Mouse (Mus musculus) adrenal gland (tissue): ENCODE data around the gene Pecam1.
"Not testable (repeated sequence)": the region's sequence is repeated elsewhere in the genome, so short reads cannot be mapped to it uniquely, and the experiment has no call there.

Source experiments
- intact Hi-C: fragments of 180-260 bp; cut with DNase I; formaldehyde crosslinking; loops from one replicate; pipeline ENCODE4 v1.15.1; 2025

Pecam1 gene

DNA sequence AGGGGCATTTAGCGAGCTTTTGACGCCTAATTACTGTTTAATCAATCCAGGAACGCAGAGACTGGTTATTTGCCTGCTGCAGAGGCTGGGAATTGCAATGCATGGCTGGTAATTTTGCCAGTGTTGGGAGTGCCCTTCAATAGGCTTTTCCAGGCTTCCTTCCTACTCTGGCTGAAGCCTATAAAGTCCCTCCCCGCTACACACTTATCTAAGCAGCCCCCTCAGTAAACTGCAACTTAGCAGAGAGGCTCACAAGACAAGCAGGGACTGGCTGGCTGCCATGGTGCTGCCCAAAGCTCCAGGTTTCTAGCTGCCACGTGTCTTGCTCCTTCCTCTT lies 111.1 kb downstream of the Pecam1 start:
- intact Hi-C loops: no loop called here

DNA sequence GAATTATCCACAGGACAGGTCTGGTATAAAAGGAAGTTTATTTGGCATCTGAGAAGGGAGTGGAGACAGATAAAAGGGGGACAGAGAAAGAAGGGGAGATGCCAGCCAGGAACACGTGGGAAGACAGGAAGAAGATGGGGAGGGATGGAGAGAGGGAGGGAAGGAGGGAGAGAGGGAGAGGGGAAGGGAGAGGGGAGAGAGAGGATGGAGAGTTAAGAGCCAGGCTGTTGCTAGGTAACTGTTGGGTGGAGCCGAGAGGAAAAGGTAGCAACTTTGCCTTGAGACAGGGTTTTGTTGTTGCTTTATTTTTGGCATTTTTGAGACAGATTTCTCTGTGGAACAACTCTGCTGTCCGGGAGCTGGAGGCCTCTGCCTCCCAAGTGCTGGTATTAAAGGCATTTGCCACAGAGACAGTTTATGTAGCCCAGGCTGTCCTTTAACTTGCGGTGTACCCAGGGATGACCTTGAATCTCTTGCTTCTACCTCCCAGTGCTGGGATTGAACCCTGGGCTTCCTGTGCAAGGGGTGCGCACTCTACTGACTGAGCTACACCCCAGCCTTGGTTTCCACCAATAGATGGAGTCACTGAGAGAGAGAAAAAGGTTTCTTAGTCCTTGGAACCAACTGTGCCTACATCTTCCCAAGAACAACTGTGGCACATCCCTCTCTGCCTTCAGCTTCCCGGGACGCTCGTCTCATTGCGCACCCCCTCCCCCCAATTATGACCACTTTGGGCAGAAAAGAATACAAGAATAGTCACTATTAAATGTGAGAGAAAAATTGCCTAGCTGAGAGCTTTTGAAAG lies 111.7 kb downstream of the Pecam1 start:
- intact Hi-C loops: no loop called here

DNA sequence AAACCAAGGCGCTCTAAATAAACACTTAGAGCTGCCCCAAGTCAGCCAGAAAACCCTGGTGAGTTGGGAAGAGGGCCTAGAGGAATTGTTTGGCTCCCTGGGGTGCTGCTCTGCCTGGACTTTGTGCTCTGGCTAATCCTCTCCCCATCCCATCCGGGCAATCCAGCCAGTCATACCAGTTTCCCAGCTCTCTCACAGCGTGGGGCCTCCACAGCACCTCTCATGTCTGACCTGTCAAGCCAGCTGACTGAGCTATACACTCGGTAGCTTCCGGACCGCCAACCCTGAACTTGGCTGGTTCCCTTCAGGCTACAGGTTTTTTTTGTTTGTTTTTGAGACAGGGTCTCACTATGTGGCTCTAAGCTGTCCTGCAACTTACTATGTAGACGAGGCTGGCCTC lies 112.7 kb downstream of the Pecam1 start:
- intact Hi-C loops: no loop called here

DNA sequence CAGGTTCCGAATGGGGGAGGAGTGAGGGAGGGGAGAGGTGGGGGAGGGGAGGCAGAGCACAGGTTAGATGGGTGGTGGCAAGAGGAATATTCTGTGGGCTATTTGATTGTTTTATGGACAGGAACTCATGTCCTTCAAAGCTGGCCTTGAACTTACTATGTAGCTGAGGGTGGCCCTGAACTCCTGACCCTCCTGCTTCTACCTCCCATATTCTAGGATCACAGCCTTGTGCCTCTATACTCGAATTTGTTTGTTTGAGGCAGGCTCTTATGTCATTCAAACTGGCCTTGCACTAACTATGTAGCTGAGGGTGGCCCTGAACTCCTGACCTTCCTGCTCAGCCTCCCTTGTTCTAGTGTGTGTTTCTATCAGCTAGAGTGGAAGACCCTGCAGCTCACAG lies 114.5 kb downstream of the Pecam1 start:
- intact Hi-C loops: no loop called here

DNA sequence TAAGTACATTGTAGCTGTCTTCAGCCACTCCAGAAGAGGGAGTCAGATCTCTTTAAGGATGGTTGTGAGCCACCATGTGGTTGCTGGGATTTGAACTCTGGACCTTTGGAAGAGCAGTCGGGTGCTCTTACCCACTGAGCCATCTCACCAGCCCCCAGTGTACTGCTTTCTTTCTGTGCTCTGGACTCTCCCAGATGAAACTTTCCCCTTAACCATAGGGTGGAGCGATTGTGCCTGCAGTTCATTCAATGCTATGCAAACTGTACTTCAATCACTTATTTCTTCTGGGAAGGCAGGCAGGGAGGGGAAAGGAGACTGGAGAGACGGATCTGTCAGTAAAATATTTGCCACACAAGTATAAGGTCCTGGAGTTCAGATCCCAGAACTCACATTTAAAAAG lies 116.3 kb downstream of the Pecam1 start:
- intact Hi-C loops: not testable (repeated sequence)

DNA sequence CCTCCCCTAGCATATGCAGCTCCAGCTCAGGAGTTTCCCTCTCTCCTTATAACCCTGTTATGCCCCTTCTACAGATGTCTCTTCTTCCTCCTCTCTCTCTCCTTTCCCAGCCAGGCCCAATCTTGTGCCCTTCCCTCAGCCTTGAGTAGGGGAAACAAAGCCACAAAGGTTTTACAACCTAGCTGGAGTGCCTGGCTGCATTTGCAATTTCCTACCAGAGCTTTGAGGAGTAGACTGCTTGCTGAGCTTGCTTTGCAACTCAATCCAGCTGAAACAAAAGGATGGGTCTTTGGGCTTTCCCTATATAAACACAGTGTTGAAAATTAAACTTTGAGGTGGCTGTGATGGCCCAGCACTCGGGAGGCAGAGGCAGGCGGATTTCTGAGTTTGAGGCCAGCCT lies 117.0 kb downstream of the Pecam1 start:
- intact Hi-C loops: no loop called here

DNA sequence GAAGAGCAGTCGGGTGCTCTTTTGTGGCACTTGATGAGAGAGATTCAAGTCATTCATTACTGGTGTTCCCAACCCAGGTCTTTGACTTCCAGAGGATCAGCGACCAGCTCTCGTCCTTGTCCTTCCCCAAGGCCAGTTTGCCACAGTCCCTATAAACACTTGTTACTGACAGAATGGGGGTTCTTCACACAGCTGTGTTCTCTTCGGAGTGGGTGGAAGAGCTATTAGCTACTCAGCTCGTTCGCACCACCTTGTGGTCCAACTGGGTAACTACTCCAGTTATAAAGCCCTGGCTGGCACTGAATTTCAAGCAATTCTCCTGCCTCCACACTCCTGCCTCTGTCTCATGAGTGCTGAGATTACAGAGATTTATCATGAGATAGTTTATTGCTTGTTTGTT lies 122.7 kb downstream of the Pecam1 start:
- intact Hi-C loops: loop anchor here (2.0 to 5.0 kb wide), 3 partner anchors 115 to 210 kb away; no protein-coding TSS in a partner anchor

DNA sequence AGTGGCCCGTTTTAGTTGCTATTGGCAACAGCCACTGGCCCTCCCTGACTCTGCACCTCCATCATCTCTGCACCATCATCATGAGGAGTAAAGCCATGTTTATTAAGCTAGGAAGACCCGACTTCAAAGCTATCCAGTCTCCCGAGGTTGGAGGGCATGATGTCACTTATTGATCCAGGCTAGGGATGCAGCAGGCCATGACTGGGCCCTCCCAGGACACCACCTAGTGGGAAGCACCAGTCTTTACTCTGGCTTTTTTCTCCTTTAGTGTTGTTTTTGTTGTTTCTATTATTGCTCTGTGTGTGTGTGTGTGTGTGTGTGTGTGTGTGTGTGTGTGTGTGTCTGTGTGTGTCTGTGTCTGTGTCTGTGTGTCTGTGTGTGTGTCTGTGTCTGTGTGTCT lies 124.9 kb downstream of the Pecam1 start:
- intact Hi-C loops: loop anchor here (5.0 kb wide), 2 partner anchors 133 to 208 kb away; no protein-coding TSS in a partner anchor

DNA sequence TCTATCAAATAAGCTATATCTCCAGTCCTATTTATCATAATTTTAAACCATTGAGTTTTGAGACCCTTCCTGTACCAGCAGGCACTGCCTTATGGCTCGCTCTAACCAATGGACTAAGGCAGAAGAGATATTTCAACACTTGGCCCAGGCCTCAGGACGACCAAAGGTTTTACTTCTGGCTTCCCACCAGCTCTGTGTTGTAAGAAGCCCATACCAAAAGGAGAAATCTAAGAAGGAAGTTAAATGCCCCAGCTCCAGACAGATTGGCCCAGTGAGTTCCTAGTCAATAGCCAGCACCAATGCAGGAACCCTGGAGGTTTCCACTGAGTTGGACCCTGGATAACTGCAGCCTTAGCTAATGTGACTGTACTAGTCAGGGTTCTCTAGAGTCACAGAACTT lies 126.8 kb downstream of the Pecam1 start:
- intact Hi-C loops: no loop called here

DNA sequence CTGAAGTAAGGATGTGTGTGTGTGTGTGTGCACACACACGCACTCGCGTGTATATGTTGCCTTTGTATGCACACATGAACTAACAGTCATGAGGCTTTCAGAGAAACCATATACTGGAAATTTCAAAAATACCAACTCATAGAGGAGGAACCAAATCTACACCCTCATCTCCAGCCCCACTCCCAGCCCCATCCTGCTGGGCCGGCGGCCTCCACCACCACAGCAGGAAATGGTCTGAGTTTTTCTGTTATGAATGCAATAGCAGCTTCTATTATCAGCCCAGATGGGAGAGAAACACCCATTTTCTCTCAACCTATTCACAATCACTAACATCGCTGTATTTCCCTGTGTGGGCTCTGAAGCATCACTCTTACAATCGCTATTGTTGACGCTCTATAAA lies 128.4 kb downstream of the Pecam1 start:
- intact Hi-C loops: no loop called here

DNA sequence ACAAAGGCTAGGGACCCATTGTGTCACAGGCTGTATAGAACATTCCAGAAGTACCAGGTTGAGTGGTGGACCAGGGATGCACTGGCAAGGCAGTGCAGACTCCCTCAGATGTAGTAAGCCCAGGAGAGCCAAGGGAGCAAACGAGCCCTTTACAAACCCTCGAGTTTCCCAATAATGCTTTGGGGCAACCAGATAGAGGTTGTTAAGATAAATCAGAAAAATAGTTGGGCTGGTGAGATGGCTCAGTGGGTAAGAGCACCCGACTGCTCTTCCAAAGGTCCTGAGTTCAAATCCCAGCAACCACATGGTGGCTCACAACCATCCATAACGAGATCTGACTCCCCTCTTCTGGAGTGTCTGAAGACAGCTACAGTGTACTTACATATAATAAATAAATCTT lies 131.7 kb downstream of the Pecam1 start:
- intact Hi-C loops: not testable (repeated sequence)

DNA sequence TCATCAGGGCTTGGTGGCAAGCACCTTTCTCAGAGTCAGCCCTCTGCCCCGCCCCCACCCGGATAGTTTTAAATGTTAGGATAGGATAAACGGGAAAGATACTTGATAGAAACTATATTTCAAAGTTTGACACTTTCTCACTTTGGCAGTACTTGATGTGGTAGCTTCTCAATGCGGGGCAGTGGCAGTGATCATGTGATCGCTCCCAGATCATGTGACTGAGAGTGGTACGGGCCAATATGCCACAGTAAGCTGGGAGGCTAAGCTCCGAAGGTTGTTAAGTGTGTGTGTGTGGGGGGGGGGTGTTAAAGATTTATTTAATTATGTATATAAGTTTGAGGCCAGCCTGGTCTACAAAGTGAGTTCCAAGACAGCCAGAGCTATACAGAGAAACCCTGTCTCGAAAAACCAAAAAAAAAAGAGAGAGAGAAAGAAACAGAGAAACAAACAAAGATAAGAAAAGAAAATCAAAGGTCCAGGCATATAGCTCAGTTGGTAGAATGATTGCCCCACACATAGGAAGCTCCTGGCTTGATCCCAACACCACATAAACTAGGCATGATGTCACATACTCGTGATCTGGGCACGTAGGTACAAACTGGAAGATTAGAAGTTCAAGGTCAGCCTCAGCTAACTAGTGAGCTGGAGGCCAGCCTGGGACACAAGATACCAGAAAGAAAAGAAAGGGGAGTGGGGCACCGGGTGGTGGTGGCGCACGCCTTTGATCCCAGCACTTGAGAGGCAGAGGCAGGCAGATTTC lies 132.4 kb downstream of the Pecam1 start:
- intact Hi-C loops: no loop called here

DNA sequence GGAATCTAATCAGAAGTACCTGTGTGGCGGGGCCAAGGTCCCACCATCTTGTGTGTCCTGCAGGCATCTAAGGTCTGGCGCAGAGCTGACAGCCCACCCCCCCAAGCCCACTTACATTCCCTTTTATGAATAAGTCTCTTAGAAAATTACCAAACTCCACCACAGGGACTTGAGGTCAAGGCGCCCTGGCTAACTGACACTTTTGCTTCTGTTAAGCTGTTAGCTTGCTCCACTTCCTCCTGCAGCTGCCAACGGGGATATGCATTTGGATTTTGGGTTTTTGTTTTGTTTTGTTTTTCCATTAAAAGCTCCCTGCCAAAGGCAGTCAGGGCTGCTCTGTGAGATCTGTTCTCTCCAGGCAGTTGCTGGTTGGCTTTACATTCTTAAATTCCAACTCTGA lies 134.9 kb downstream of the Pecam1 start:
- intact Hi-C loops: no loop called here

DNA sequence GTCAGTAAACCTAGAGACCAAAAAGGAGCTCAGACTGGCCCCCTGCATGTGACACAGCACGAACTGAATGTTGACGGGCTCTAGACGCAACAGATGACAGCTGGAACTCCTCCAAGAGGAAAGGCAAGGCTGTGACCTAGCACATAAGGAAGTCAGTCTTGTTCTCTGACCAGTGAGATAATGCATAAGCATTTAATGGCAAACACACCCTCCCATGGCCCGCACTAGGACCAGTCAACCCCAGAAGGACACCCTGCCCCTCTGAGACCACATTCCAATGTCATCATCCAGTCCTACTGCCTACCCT lies 136.1 kb downstream of the Pecam1 start:
- intact Hi-C loops: loop anchor here (5.0 kb wide), 2 partner anchors 42 to 102 kb away; no protein-coding TSS in a partner anchor

DNA sequence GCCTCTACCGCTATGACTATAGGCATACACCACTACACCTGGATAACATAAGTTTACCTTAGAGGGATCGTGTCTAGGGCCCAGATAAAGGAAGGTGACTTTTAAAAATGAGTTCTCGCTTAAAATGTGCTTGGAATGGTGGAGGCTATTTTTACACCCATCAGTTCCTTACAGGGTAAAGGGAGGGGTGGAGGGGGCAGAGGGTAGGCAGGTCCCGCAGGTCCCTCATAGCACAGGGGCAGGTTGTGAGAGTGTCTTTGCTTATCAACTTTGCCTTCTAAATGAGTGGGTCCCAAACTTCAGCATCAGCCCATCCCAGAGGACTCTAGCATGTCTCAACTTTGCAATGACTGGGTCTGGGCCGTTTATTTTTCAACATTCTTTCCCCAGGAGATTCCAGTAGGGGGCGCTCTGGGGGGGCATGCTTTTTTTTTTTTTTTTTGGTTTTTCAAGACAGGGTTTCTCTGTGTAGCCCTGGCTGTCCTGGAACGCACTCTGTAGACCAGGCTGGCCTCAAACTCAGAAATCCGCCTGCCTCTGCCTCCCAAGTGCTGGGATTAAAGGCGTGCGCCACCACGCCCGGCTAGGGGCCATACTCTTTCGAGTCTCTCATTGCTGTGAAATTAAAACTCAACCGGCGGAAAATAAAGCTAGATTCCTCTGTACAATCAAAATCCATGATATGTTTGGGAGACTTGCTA lies 136.6 kb downstream of the Pecam1 start:
- intact Hi-C loops: loop anchor here (5.0 kb wide), 2 partner anchors 41 to 101 kb away; no protein-coding TSS in a partner anchor

DNA sequence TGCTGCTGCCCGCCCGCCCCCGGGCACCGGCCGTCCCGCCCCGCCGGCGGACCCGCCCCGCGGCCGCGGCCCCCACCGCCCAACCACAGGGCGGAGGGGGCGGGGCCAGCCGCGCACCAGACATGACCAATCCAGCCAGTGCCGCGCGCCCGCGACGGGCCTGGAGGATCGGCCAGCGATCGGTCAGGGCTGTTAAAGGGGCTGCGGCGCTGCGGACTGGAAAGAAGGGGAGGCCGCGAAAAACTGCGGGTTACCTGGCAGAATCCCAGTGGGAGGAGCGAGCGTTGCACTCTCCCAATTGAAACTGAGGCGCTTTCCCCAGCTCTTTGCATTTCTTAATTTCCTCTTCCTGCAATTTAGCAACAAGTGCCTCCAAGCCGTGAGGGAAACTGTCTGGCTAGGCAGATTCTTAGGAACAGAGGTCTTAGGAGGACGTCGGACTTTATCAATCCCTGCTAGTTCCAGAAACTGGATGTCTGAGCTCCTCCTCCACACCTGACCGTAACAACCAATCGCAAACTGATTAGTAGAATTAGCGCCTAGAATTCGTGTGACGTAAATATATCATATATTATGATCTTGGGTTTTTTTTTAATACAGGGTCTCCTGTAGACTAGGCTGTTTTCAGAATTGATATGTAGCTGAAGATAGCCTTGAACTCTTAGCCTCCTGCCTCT lies 137.3 kb downstream of the Pecam1 start, which contains the start of gene Tex2:
Gene Tex2 (minus strand): TSS at position 463 of the 677 bp plus-strand sequence.
- intact Hi-C loops: loop anchor here (5.0 kb wide), 2 partner anchors 41 to 101 kb away; no protein-coding TSS in a partner anchor

DNA sequence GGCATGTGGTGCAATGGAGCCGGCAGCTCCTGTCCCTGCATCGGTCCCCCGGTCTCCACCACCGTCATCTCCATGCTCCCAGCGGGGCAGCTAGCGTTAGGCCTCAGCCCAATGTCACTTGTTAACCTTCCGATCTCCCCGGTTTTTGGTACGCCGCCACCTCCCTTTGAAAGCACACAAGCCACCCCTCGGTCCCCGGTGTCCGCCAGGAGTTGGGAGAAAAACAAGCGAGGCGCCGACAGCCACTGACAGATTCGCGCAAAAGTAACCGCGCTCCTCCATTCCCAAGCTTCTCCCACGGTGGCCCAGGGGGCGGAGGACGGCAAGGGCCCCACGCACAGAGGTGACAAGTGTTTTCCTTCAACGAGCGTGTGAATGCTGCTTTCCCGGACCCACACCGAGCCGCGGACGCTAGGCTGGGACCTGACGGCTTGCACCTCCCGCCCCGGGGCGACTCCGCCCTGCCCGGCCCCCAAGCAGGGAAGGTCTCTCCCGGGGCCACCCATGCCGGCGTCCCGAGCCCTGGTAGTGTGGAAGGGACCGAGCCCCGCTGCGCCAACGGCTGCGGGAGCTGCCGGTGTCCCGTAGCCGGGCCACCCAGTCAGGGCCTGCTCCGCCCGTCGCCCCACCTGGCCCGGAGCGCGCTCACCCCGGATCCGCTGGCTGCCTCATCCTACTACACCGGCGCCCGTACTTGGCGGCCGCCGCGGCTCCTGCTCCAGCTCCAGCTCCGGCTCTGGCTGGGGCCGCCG lies 138.0 kb downstream of the Pecam1 start:
- intact Hi-C loops: loop anchor here (5.0 kb wide), 2 partner anchors 40 to 100 kb away; no protein-coding TSS in a partner anchor

DNA sequence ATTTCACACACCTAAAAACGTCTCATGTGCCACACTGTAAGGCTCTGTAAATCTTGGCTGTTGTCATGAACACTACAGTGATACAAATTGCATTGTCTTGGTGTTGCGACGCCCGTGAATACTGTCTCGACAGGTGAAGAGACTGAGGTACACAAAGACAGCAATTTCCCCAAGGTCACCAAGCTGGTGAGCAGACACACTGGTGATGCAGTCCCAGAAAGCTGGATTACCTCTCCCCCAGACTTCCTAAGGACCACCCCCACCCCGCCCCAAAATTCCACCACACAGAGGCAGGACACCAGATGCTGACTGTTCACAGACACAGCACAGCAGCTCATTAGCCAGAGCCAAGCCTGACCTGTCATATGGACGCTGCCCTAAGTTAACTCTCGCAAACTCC lies 140.7 kb downstream of the Pecam1 start:
- intact Hi-C loops: loop anchor here (2.0 to 5.0 kb wide), 3 partner anchors 27 to 97 kb away; no protein-coding TSS in a partner anchor

DNA sequence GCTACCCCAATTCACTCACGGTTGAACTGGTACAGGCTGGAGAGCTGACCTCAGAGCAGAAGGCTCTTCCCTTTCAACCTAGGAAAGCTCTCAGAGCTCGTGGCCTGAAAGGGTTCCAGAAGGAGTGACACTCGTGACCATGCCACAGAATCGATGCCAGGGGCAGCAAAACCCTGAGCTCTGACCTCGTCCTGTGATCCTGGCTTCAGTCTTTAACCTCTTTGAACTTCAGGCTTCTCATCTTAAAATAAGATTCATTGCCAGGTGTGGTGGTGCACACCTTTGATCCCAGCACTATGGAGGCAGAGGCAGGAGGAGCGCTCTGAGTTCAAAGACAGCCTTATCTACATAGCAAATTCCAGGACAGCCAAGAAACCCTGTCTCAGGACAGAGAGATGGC lies 143.1 kb downstream of the Pecam1 start:
- intact Hi-C loops: no loop called here

DNA sequence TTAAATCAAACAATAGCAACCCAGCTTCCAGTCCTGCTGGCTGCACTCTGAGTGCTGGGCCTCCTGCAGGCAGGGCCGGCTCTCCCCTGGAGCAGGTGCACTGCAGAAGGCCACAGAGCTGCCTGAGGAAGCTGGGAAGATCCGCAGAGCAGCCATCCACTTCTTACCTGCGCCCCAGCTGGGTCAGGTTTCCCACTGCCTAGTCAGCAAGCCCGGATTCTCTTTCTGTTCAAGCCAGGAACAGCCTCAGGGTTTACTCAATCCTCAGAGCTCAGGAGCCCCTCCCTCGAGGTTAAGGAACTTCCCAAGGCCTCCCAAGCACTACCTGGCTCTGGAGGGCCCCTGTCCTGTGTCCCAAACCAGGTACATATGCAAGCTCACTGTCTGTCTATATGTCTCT lies 144.4 kb downstream of the Pecam1 start:
- intact Hi-C loops: no loop called here
